Mouse (Mus musculus): ENCODE results near the gene Gstp3.

- TF ChIP-seq CTCF (conservative IDR thresholded peaks at IDR 0.05; ENCODE audit: low read length) (no peak), POU5F1 (IDR thresholded peaks at IDR 0.05; ENCODE audit: borderline replicate concordance, low read length) (no peak), NANOG (IDR thresholded peaks at IDR 0.05; ENCODE audit: borderline replicate concordance, low read length) (no peak)
Measured at GRCm38 (mm10) chr19:4056727-4057126, 2.6 kb downstream of the Gstp3 start.
